Mouse (Mus musculus) liver, embryonic 15.5 days (tissue): ENCODE measurements around the gene Aktip. TPM values are rescaled to one million over a fixed set of nuclear protein-coding genes. Genes with fewer than 3 reads are reported as not detected.
A peak's percentile ranks its signal among the peaks of the same experiment; 100 is the strongest.

Experiments
- ATAC-seq: fragments of 200-750 bp; cut with Nextera tagmentation; 2 replicates; pipeline ENCODE4 v1.8.0; 2017; ENCODE audit warnings: moderate number of reproducible peaks, mild to moderate bottlenecking, moderate library complexity; ENCODE audit not compliant: insufficient read depth
- H3K27ac ChIP-seq: fragments of 300-500 bp; sonication (generic); replicated peaks from 2 replicates; pipeline ENCODE4 v1.5.1; 2015; ENCODE audit warnings: mild to moderate bottlenecking, inconsistent platforms
- H3K27me3 ChIP-seq: fragments of 300-500 bp; sonication (generic); 2 replicates; pipeline ENCODE4 v1.6.1; 2015; ENCODE audit warnings: mild to moderate bottlenecking, inconsistent platforms
- H3K36me3 ChIP-seq: fragments of 300-500 bp; sonication (generic); replicated peaks from 2 replicates; pipeline ENCODE4 v1.6.1; 2015; ENCODE audit warnings: moderate library complexity, mild to moderate bottlenecking, inconsistent platforms
- H3K4me1 ChIP-seq: fragments of 300-500 bp; sonication (generic); replicated peaks from 2 replicates; pipeline ENCODE4 v1.6.1; 2015; ENCODE audit warnings: inconsistent platforms
- H3K4me2 ChIP-seq: fragments of 300-500 bp; sonication (generic); 2 replicates; pipeline ENCODE4 v1.6.1; 2015; ENCODE audit warnings: moderate library complexity, mild to moderate bottlenecking, inconsistent platforms
- H3K4me3 ChIP-seq: fragments of 300-500 bp; sonication (generic); replicated peaks from 2 replicates; pipeline ENCODE4 v1.5.1; 2015; ENCODE audit warnings: mild to moderate bottlenecking, inconsistent platforms
- H3K9ac ChIP-seq: fragments of 300-500 bp; sonication (generic); 2 replicates; pipeline ENCODE4 v1.6.1; 2015; ENCODE audit warnings: moderate library complexity, mild to moderate bottlenecking, inconsistent platforms
- H3K9me3 ChIP-seq: fragments of 300-500 bp; sonication (generic); replicated peaks from 2 replicates; pipeline ENCODE4 v1.6.1; 2016; ENCODE audit warnings: inconsistent platforms
- WGBS: fragments of 180-500 bp; shearing (Covaris S2); methylation state at CpG from one replicate; pipeline ENCODE4 v1.1.7; 2015; ENCODE audit warnings: mixed read lengths; ENCODE audit not compliant: insufficient replicate concordance; 5-methylcytosine and 5-hydroxymethylcytosine counted together
- polyA plus RNA-seq: library from polyadenylated mRNA; unstranded; fragments of >200 nt; fragmentation: Nextera tagmentation; extraction: Ambion mirVana; gene quantifications from 2 replicates; pipeline ENCODE4 v1.2.1, GENCODE M21; 2015

Aktip gene
- polyA plus RNA-seq = 7.0 and 7.2 TPM in 2 replicates

- H3K36me3 ChIP-seq = no peaks in the 10 kb centered on the region
- H3K27ac ChIP-seq = no peak within 1 kb of the TSS
- H3K9ac ChIP-seq = no peak within 1 kb of the TSS
- H3K4me1 ChIP-seq = no peaks in the 10 kb centered on the region
- H3K4me3 ChIP-seq = no peak within 1 kb of the TSS
- H3K4me2 ChIP-seq = no peak within 1 kb of the TSS
- no peaks in the 10 kb centered on the region for H3K9me3 ChIP-seq
- H3K27me3 ChIP-seq = no peaks in the 10 kb centered on the region; the same call in 1 of the 2 replicates
- WGBS = 76% methylated on average over 7 of the region's 7 CpGs
- ATAC-seq = no peak
Observed at GRCm38 (mm10) chr8:91199876-91200275, at the start of gene Aktip. Gene Aktip (minus strand): TSS chr8:91199976.

GRCm38 (mm10) chr8:91245821-91246454 is 46.2 kb upstream of the Aktip start:
- H3K4me3 ChIP-seq = no peak overlapping the region
- no peaks in the 10 kb centered on the region for H3K27me3 ChIP-seq

GRCm38 (mm10) chr8:91242721-91243120 is 42.9 kb upstream of the Aktip start:
- Histone ChIP-seq H3K27me3 (no peaks in the 10 kb centered on the region), H3K4me1 (no peaks in the 10 kb centered on the region), H3K9me3 (no peaks in the 10 kb centered on the region), H3K4me2 (no peak overlapping the region), H3K27ac (no peak overlapping the region), H3K4me3 (no peak overlapping the region), H3K36me3 (no peaks in the 10 kb centered on the region), H3K9ac (no peak overlapping the region)
- ATAC-seq = no peak
- 71% methylated on average over 1 of the region's 1 CpGs for WGBS

More at GRCm38 (mm10) chr8:91245821-91246454, 46.2 kb upstream of the Aktip start:
- Histone ChIP-seq H3K4me1 (no peaks in the 10 kb centered on the region), H3K27ac (no peak overlapping the region), H3K9ac (no peak overlapping the region), H3K4me2 (no peak overlapping the region), H3K9me3 (no peaks in the 10 kb centered on the region), H3K36me3 (no peaks in the 10 kb centered on the region)
- 65% methylated on average over 4 of the region's 4 CpGs for WGBS
- no peak for ATAC-seq

GRCm38 (mm10) chr8:91241873-91242519 is 42.2 kb upstream of the Aktip start:
- no peak overlapping the region for H3K27ac ChIP-seq
- WGBS = 40% methylated on average over 8 of the region's 8 CpGs
- H3K4me3 ChIP-seq = no peak overlapping the region
- no peaks in the 10 kb centered on the region for H3K9me3 ChIP-seq
- H3K4me2 ChIP-seq = no peak overlapping the region
- H3K4me1 ChIP-seq = no peaks in the 10 kb centered on the region
- no peaks in the 10 kb centered on the region for H3K27me3 ChIP-seq
- H3K36me3 ChIP-seq = no peaks in the 10 kb centered on the region
- no peak overlapping the region for H3K9ac ChIP-seq
- no peak for ATAC-seq

- H3K4me1 ChIP-seq = no peaks in the 10 kb centered on the region
- no peaks in the 10 kb centered on the region for H3K36me3 ChIP-seq
- no peak overlapping the region for H3K4me3 ChIP-seq
- H3K4me2 ChIP-seq = no peak overlapping the region
- H3K9ac ChIP-seq = no peak overlapping the region
- ATAC-seq = no peak
- H3K27ac ChIP-seq = no peak overlapping the region
- no peaks in the 10 kb centered on the region for H3K27me3 ChIP-seq
- no peaks in the 10 kb centered on the region for H3K9me3 ChIP-seq
- WGBS = 68% methylated on average over 5 of the region's 5 CpGs
Observed at GRCm38 (mm10) chr8:91241371-91241770, 41.6 kb upstream of the Aktip start.

GRCm38 (mm10) chr8:91237191-91237590 is 37.4 kb upstream of the Aktip start:
- Histone ChIP-seq H3K4me3 (no peak overlapping the region), H3K9ac (no peak overlapping the region), H3K9me3 (no peaks in the 10 kb centered on the region), H3K27me3 (no peaks in the 10 kb centered on the region), H3K36me3 (no peaks in the 10 kb centered on the region), H3K27ac (no peak overlapping the region), H3K4me2 (no peak overlapping the region), H3K4me1 (no peaks in the 10 kb centered on the region)
- WGBS = 58% methylated on average over 2 of the region's 2 CpGs
- ATAC-seq = no peak

GRCm38 (mm10) chr8:91234097-91234496 is 34.3 kb upstream of the Aktip start:
- no peak overlapping the region for H3K4me2 ChIP-seq
- 79% methylated on average over 2 of the region's 2 CpGs for WGBS
- H3K27me3 ChIP-seq = no peaks in the 10 kb centered on the region
- H3K36me3 ChIP-seq = no peaks in the 10 kb centered on the region
- H3K27ac ChIP-seq = no peak overlapping the region
- no peaks in the 10 kb centered on the region for H3K9me3 ChIP-seq
- H3K9ac ChIP-seq = no peak overlapping the region
- ATAC-seq = no peak
- H3K4me1 ChIP-seq = no peaks in the 10 kb centered on the region
- no peak overlapping the region for H3K4me3 ChIP-seq

GRCm38 (mm10) chr8:91227421-91227841 is 27.7 kb upstream of the Aktip start:
- Histone ChIP-seq H3K36me3 (no peaks in the 10 kb centered on the region), H3K4me3 (no peak overlapping the region), H3K27ac (no peak overlapping the region), H3K9me3 (no peaks in the 10 kb centered on the region), H3K27me3 (no peaks in the 10 kb centered on the region), H3K4me2 (no peak overlapping the region), H3K9ac (no peak overlapping the region), H3K4me1 (peaks cover 8% of the 10 kb centered on the region; the same call in 1 of the 2 replicates)
- 72% methylated on average over 7 of the region's 7 CpGs for WGBS
- ATAC-seq = peak; percentile 51

- H3K27me3 ChIP-seq = no peaks in the 10 kb centered on the region
- no peak overlapping the region for H3K4me2 ChIP-seq
- no peak overlapping the region for H3K27ac ChIP-seq
- H3K9ac ChIP-seq = no peak overlapping the region
- ATAC-seq = no peak
- no peaks in the 10 kb centered on the region for H3K36me3 ChIP-seq
- H3K4me1 ChIP-seq = peaks cover 8% of the 10 kb centered on the region; the same call in 1 of the 2 replicates
- WGBS = 49% methylated on average over 7 of the region's 7 CpGs
- H3K9me3 ChIP-seq = no peaks in the 10 kb centered on the region
- H3K4me3 ChIP-seq = no peak overlapping the region
Observed at GRCm38 (mm10) chr8:91224227-91224626, 24.5 kb upstream of the Aktip start.

- no peaks in the 10 kb centered on the region for H3K36me3 ChIP-seq
- H3K27ac ChIP-seq = no peak overlapping the region
- 68% methylated on average over 2 of the region's 2 CpGs for WGBS
- H3K27me3 ChIP-seq = no peaks in the 10 kb centered on the region
- H3K9me3 ChIP-seq = no peaks in the 10 kb centered on the region
- no peaks in the 10 kb centered on the region for H3K4me1 ChIP-seq
- H3K4me2 ChIP-seq = no peak overlapping the region
- ATAC-seq = no peak
- no peak overlapping the region for H3K4me3 ChIP-seq
- H3K9ac ChIP-seq = no peak overlapping the region
Observed at GRCm38 (mm10) chr8:91221841-91222240, 22.1 kb upstream of the Aktip start.

GRCm38 (mm10) chr8:91218271-91218670 is 18.5 kb upstream of the Aktip start:
- Histone ChIP-seq H3K4me2 (no peak overlapping the region), H3K4me3 (no peak overlapping the region), H3K36me3 (no peaks in the 10 kb centered on the region), H3K4me1 (no peaks in the 10 kb centered on the region), H3K27me3 (no peaks in the 10 kb centered on the region), H3K27ac (no peak overlapping the region), H3K9ac (no peak overlapping the region), H3K9me3 (no peaks in the 10 kb centered on the region)
- ATAC-seq = no peak
- WGBS = 78% methylated on average over 4 of the region's 4 CpGs
